Mouse (Mus musculus): ENCODE data around the gene Trmt44. TPM values are rescaled to one million over a fixed set of nuclear protein-coding genes. Genes with fewer than 3 reads are reported as not detected.

Gene Trmt44
- polyA plus RNA-seq, 1 experiment from 2014 or later: 9.4 TPM

DNA sequence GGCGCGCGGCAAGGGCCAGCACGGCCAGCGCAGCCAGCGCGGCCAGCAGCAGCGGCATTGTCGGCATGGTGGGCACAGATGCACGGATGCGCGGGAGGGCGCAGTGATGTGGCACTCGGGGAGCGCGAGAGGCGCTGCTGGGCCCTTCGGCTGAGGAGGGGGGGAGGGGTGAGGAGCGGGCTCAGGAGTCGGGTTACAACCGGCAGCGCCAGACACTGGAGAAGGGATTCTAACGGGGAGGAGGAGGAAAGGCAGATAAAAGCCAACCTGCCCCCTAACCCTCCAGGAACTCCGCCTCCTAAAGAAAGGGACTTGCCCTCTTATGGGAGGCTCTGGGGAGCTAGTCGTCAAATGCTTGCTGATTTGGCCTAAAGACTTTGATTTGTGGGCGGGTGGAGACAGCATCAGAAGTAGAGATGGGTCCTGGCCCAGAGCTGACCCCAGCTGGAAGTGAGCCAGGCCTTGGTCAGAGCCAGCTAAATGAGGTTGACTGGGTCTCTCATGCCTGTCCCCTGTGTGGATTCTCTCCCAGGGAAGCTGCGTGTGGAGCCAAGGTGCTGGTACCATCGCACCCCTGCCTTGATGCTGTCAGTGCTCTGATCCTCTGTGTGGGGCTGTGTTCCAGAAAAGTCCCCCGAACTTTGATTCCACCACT lies 49.3 kb downstream of the Trmt44 start, which contains the start of gene Cpz:
Gene Cpz (minus strand): TSS at position 230 of the 655 bp plus-strand sequence.
- Histone ChIP-seq H3K4me1 (peaks cover 26% of the 10 kb centered on the region), H3K9me3 (no peaks in the 10 kb centered on the region), H3K27ac (peak within 1 kb of the TSS; percentile 84), H3K4me3 (peak within 1 kb of the TSS; percentile 59), H3K36me3 (no peaks in the 10 kb centered on the region), H3K27me3 (ENCODE audit: insufficient read depth, poor library complexity, severe bottlenecking) (peaks cover 88% of the 10 kb centered on the region)
- 2% methylated on average over 29 of the region's 29 CpGs for WGBS
- peak; percentile 87 for DNase-seq (ENCODE audit: low spot score)

DNA sequence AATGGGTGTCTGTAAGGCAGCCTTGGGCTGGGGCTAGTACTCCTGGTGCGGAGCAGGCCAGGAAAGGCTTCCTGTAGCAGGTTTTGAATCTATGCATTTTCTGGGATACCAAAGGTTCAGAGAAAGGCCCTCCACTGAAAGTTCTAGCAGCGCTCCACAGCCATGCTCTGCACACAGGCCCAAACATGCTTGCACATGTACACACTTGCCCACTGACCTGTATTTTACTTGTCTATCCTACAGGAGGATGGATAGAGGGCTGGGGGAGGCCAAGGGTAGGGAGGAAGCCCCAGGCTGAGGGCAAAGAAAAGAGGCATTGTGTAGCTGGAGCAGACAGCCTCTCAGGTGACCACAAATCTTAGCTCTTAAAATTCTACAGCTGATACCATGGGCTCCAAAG lies 50.5 kb downstream of the Trmt44 start:
- peaks cover 95% of the 10 kb centered on the region for H3K27me3 ChIP-seq (ENCODE audit: insufficient read depth, poor library complexity, severe bottlenecking)
- H3K36me3 ChIP-seq: no peaks in the 10 kb centered on the region
- H3K4me1 ChIP-seq: peaks cover 26% of the 10 kb centered on the region
- H3K4me3 ChIP-seq: peak overlapping the region; percentile 59; the same call in 1 of the 2 replicates
- no peak overlapping the region for H3K27ac ChIP-seq
- no peak for DNase-seq (ENCODE audit: low spot score)
- no peaks in the 10 kb centered on the region for H3K9me3 ChIP-seq
- whole genome bisulfite sequencing: 67% methylated on average over 2 of the region's 2 CpGs

DNA sequence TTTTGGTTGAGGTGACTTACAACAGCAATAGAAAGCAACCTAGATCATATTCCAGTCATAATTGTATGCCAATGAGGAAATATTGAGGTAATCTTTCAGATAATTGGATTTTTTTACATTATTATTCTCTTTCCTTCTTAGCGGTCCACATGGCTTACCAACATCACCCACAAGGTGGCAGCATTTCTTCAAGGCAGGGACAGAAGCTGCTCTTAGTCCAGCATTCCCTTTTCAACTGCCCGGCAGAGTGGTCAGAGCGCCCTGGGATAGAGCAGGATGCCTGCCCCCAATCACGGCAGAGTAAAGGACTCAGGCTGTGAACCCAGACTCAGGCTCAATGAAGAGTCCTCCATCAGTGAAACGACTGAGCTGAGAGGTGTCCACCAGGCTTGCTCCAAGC lies 51.1 kb downstream of the Trmt44 start:
- Histone ChIP-seq H3K36me3 (no peaks in the 10 kb centered on the region), H3K27ac (no peak overlapping the region), H3K27me3 (ENCODE audit: insufficient read depth, poor library complexity, severe bottlenecking) (peaks cover 95% of the 10 kb centered on the region), H3K4me3 (no peak overlapping the region), H3K9me3 (no peaks in the 10 kb centered on the region), H3K4me1 (peaks cover 26% of the 10 kb centered on the region)
- DNase-seq (ENCODE audit: low spot score): no peak
- WGBS: under 1% methylated on average over 5 of the region's 5 CpGs

DNA sequence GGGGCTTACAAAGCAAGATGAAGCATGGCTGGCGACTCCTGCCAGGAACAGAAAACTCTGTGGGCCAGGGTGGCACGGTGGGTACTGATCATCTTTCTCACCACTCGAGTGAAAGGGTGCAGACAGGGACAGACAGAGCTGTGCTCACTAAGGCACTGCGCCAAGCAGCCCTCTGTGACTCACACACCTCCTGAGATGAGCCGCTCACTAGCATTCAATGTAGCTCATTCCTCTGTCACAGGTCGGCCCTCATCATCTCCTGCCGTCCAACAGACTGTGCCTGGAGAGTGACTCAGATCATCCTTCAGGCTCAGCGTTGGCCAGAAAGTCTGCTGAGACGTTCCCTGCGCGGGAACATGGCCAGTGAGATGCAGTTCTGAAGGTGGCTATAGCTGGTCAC lies 58.1 kb downstream of the Trmt44 start:
- Histone ChIP-seq H3K36me3 (no peaks in the 10 kb centered on the region), H3K4me1 (no peaks in the 10 kb centered on the region), H3K9me3 (no peaks in the 10 kb centered on the region), H3K27ac (no peak overlapping the region), H3K27me3 (ENCODE audit: insufficient read depth, poor library complexity, severe bottlenecking) (peaks cover 70% of the 10 kb centered on the region), H3K4me3 (no peak overlapping the region)
- DNase-seq (ENCODE audit: low spot score): no peak
- WGBS: 83% methylated on average over 11 of the region's 11 CpGs

DNA sequence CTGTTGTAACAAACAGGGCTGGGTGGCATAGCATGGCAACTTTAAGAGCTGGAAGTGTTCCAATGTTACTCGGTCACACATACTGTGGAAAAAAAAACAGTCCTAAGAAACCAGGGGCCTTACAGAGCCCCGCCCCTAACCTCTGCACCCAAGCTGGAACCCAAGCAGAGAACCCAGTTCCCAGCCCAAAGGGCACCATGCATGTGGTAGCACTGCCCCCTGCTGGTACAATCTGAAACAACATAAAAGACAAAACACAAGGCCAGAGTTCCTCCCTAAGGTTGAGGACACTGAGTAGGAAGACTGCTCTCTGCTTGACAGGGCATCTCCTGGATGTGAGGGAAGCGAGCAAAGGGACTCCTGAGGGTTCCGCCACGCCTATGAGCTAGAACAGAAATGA lies 64.3 kb downstream of the Trmt44 start:
- peaks cover 66% of the 10 kb centered on the region for H3K27me3 ChIP-seq (ENCODE audit: insufficient read depth, poor library complexity, severe bottlenecking)
- no peaks in the 10 kb centered on the region for H3K9me3 ChIP-seq
- peaks cover under 1% of the 10 kb centered on the region; the same call in 1 of the 2 replicates for H3K4me1 ChIP-seq
- H3K27ac ChIP-seq: no peak overlapping the region
- 21% methylated on average over 5 of the region's 5 CpGs for WGBS
- peak; percentile 83 for DNase-seq (ENCODE audit: low spot score)
- no peaks in the 10 kb centered on the region for H3K36me3 ChIP-seq
- H3K4me3 ChIP-seq: no peak overlapping the region

Other genes starting within 250 kb of the Trmt44 start
- gene Hmx1, start 186.0 kb downstream of the Trmt44 start, polyA plus RNA-seq (2016; fragmentation: Nextera tagmentation; extraction: Ambion mirVana): 0.30 and 0.41 TPM in 2 replicates
- gene Cpz, start 49.4 kb downstream of the Trmt44 start, polyA plus RNA-seq (2016; fragmentation: Nextera tagmentation; extraction: Ambion mirVana): 5.0 and 8.3 TPM in 2 replicates
- gene Acox3, start 8.0 kb upstream of the Trmt44 start, polyA plus RNA-seq (2016; fragmentation: Nextera tagmentation; extraction: Ambion mirVana): 9.9 and 10.3 TPM in 2 replicates
- 4.6 and 7.2 TPM in 2 replicates for gene Htra3, start 104.7 kb upstream of the Trmt44 start, polyA plus RNA-seq (2016; fragmentation: Nextera tagmentation; extraction: Ambion mirVana)
- gene Sh3tc1, start 164.9 kb upstream of the Trmt44 start, polyA plus RNA-seq (2016; fragmentation: Nextera tagmentation; extraction: Ambion mirVana): 7.8 and 13.1 TPM in 2 replicates
- 1.7 and 2.6 TPM in 2 replicates for gene Ablim2, start 182.8 kb upstream of the Trmt44 start, polyA plus RNA-seq (2016; fragmentation: Nextera tagmentation; extraction: Ambion mirVana)

Data from heart, embryonic 10.5 days (tissue).